Mouse (Mus musculus) ES-Bruce4 (cell line): Measurements from ENCODE around the gene Irf2bp1. TPM values are rescaled to one million over a fixed set of nuclear protein-coding genes. Genes with fewer than 3 reads are reported as not detected.
A peak's percentile ranks its signal among the peaks of the same experiment; 100 is the strongest.

Source experiments
- H3K27ac ChIP-seq: 2 replicates; pipeline ENCODE4 v1.5.1; 2012; ENCODE audit warnings: low read length, inconsistent platforms; ENCODE audit not compliant: insufficient read depth
- H3K27me3 ChIP-seq: 2 replicates; pipeline ENCODE4 v1.6.1; 2012; ENCODE audit warnings: mild to moderate bottlenecking, low read length, inconsistent platforms; ENCODE audit not compliant: control insufficient read depth, poor library complexity, insufficient read depth, severe bottlenecking
- H3K36me3 ChIP-seq: 2 replicates; pipeline ENCODE4 v1.6.1; 2012; ENCODE audit warnings: inconsistent platforms, mild to moderate bottlenecking, low read length, moderate library complexity; ENCODE audit not compliant: control insufficient read depth, poor library complexity, insufficient read depth, severe bottlenecking
- H3K4me1 ChIP-seq: one replicate; pipeline ENCODE4 v1.8.1; 2011; ENCODE audit warnings: low read length; ENCODE audit not compliant: control insufficient read depth, insufficient read depth
- H3K4me3 ChIP-seq: 2 replicates; pipeline ENCODE4 v1.5.1; 2011; ENCODE audit warnings: low read depth, mild to moderate bottlenecking, low read length
- H3K9ac ChIP-seq: 2 replicates; pipeline ENCODE4 v1.6.1; 2012; ENCODE audit warnings: low read depth, mild to moderate bottlenecking, inconsistent platforms; ENCODE audit not compliant: poor library complexity, severe bottlenecking
- H3K9me3 ChIP-seq: replicated peaks from 2 replicates; pipeline ENCODE4 v1.6.1; 2012; ENCODE audit warnings: mild to moderate bottlenecking, low read length, inconsistent platforms; ENCODE audit not compliant: control insufficient read depth, poor library complexity, insufficient read depth, severe bottlenecking
- CTCF ChIP-seq: IDR thresholded peaks from one replicate; pipeline ENCODE4 v1.8.1; 2011; ENCODE audit warnings: low read depth, low read length
- EP300 ChIP-seq: IDR thresholded peaks from 2 replicates; pipeline ENCODE4 v1.6.1; 2011; ENCODE audit warnings: low read depth, low read length; ENCODE audit not compliant: insufficient read depth
- POLR2A ChIP-seq: IDR thresholded peaks from one replicate; pipeline ENCODE4 v1.8.1; 2011; ENCODE audit warnings: low read length; ENCODE audit not compliant: insufficient read depth
- polyA plus RNA-seq: library from polyadenylated mRNA; stranded (reverse); fragments of >200 nt; gene quantifications from 2 replicates; pipeline ENCODE4 v1.2.4, GENCODE M21; 2011; ENCODE audit warnings: low read depth; ENCODE audit not compliant: missing spikeins, insufficient read depth, insufficient read length

The Irf2bp1 gene
- polyA plus RNA-seq, 1 experiment: 16.2 TPM

DNA sequence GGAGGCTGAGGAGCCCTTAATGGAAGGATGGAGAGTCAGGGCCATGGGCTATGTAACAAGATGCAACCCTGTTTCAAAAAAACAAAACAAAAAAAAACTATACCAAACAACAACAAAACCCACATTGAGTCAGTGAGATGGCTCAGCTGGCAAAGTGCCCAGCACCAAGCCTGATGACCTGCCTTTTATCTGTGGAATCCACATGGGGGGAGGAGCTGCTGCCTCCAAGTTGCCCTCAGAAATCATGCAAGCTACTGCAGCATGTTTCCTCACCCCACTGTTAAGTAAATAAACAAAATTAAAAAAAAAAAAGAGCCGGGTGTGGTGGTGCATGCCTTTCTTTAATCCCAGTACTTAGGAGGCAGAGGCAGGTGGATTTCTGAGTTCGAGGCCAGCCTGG is 17.3 kb upstream of the Irf2bp1 start:
- no peak overlapping the region for H3K4me3 ChIP-seq
- no peak for TF ChIP-seq EP300
- TF ChIP-seq CTCF: no peak
- TF ChIP-seq POLR2A: no peak

DNA sequence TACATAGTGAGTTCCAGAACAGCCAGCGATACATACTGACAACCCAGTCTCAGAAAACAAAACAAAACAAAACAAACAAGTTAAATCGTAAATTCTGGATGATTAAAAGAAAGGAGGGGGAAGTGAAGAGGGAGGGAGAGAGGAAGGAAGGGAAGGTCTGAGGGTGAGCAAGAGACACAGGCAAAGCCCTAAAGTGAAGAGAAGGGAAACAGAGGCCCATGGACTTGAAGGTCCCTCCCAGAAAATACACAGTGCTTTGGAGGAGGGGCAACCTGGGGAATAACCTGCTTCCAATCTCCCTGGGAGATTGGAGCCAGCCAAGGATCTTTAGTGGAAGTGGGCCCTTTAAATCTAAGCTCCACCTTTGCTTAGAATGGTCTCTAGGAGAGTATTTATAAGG is 16.7 kb upstream of the Irf2bp1 start, which contains the start of gene Nanos2:
TSS of gene Nanos2 (plus strand) at position 301 of the 400 bp plus-strand sequence.
- Histone ChIP-seq H3K4me3 (no peak within 1 kb of the TSS), H3K9me3 (no peaks in the 10 kb centered on the region), H3K27ac (no peak within 1 kb of the TSS), H3K9ac (no peak within 1 kb of the TSS), H3K27me3 (no peaks in the 10 kb centered on the region), H3K36me3 (no peaks in the 10 kb centered on the region), H3K4me1 (no peaks in the 10 kb centered on the region)
- no peak for TF ChIP-seq CTCF

More for the DNA sequence above, 17.3 kb upstream of the Irf2bp1 start:
- no peaks in the 10 kb centered on the region for H3K9me3 ChIP-seq
- H3K27me3 ChIP-seq: no peaks in the 10 kb centered on the region
- H3K4me1 ChIP-seq: no peaks in the 10 kb centered on the region
- H3K27ac ChIP-seq: no peak overlapping the region
- no peaks in the 10 kb centered on the region for H3K36me3 ChIP-seq
- no peak overlapping the region for H3K9ac ChIP-seq

DNA sequence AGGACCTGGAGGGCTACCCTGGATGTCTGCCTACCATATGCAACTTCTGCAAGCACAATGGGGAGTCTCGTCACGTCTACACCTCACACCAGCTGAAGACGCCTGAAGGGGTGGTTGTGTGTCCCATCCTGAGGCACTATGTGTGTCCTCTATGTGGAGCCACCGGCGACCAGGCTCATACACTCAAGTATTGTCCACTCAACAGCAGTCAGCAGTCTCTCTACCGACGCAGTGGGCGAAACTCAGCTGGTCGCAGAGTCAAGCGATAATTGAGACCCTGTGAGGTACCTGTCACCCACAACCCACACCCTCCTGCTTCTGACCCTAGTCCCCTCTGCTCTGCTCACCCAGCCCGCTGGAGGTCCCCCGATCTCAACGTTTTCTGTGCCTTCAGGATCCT is 16.1 kb upstream of the Irf2bp1 start:
- Histone ChIP-seq H3K4me1 (no peaks in the 10 kb centered on the region), H3K4me3 (no peak overlapping the region), H3K27me3 (no peaks in the 10 kb centered on the region), H3K36me3 (no peaks in the 10 kb centered on the region), H3K27ac (no peak overlapping the region), H3K9me3 (no peaks in the 10 kb centered on the region), H3K9ac (no peak overlapping the region)
- TF ChIP-seq EP300: no peak

DNA sequence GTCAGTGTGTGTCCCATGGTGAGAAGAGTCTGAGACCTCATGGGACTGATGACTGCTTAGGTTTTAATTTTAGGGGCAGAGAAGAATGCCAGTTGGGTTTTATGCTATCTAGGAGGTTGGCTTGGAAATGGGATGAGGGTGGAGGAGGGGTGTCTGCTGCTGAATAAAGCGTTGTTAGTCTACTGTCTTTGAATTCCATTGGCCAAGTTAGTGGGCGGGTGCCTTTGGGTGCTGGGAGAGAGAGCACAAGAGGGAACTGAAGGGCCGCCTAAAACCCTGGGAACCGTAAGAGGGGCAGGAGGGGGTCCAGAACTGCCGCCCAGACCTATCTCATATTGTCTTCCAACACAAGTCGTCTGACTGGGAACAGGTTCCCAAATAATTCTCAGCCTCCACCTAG is 15.1 kb upstream of the Irf2bp1 start:
- Histone ChIP-seq H3K9ac (no peak overlapping the region), H3K27ac (no peak overlapping the region), H3K9me3 (no peaks in the 10 kb centered on the region), H3K4me3 (no peak overlapping the region), H3K36me3 (no peaks in the 10 kb centered on the region), H3K27me3 (no peaks in the 10 kb centered on the region), H3K4me1 (no peaks in the 10 kb centered on the region)
- TF ChIP-seq POLR2A (no peak), EP300 (no peak), CTCF (no peak)

DNA sequence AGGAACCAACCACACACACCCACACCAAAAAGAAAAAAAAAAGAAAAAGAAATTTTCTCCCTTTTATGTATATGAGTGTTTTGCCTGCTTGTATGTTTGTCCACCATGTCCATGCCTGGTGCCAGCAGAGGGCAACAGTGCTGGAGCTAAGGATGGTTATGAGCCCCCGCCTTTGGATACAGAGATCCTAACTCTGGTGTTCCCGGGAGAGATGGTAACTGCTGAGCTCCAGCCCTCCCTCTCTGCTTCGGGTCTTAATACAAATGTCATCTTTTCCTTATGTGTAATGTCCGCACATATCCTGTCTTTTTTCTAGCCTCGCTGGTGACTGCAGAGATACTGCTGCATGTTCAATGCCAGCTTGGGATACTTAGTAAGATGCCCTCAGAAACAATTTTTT is 13.8 kb upstream of the Irf2bp1 start:
- Histone ChIP-seq H3K27ac (no peak overlapping the region), H3K4me3 (no peak overlapping the region), H3K4me1 (no peaks in the 10 kb centered on the region), H3K27me3 (no peaks in the 10 kb centered on the region), H3K36me3 (no peaks in the 10 kb centered on the region), H3K9ac (no peak overlapping the region), H3K9me3 (no peaks in the 10 kb centered on the region)
- TF ChIP-seq EP300: no peak
- no peak for TF ChIP-seq CTCF

DNA sequence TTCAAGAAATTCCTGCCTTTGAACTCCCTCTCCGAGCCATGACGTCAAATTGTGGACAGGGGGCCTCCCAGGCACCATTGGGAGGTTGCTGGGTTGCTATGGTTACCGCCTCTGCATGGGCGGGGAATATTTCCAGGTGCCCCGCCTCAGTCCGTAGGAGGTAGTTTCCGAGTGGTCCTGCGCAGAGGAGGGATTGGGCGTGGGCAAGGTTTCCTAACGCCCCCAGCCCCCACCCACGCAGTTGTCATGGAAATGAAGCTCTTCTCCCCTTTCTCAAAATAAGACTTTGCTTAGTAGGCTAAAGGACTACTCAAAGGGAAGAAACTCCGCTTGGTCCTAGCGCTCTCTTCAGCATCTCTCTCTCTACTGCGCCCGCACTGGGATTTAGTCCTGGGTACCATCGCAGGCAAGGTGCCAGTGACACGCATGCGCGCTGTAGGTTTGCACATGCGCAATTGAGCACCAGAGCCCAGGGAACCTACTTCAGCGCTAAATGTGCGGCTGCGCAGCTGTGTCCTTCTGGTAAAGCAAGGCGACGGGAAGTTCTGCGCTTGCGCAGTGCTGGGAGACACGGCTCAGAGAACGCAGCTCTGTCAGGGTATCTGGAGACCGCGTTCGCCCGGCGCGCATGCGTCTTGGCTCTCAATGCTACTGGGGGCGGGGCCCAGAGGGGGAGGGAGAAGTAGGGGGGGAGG is 13.1 kb upstream of the Irf2bp1 start, which contains the start of gene Mypop:
TSS of gene Mypop (plus strand) at position 645 of the 695 bp plus-strand sequence.
- H3K4me3 ChIP-seq: peak within 1 kb of the TSS; percentile 70
- H3K27ac ChIP-seq: peak within 1 kb of the TSS; percentile 80
- TF ChIP-seq CTCF: no peak
- TF ChIP-seq POLR2A: no peak
- TF ChIP-seq EP300: 0 out of 2 replicates have a peak, but pooled peaks have one; percentile 10
- no peaks in the 10 kb centered on the region for H3K36me3 ChIP-seq
- H3K9ac ChIP-seq: peak within 1 kb of the TSS; percentile 47
- no peaks in the 10 kb centered on the region for H3K4me1 ChIP-seq
- no peaks in the 10 kb centered on the region for H3K27me3 ChIP-seq
- no peaks in the 10 kb centered on the region for H3K9me3 ChIP-seq
